Mouse (Mus musculus): Measurements from ENCODE around the gene Abhd16a. TPM values are rescaled to one million over a fixed set of nuclear protein-coding genes. Genes with fewer than 3 reads are reported as not detected.

Gene Abhd16a
- polyA plus RNA-seq, 1 experiment from 2014 or later = 49.3 TPM

GRCm38 (mm10) chr17:35133517-35133916, 44.5 kb downstream of the Abhd16a start:
- Histone ChIP-seq H3K9me3 (ENCODE audit: low read length) (no peaks in the 10 kb centered on the region), H3K4me1 (ENCODE audit: insufficient read depth) (peaks cover 14% of the 10 kb centered on the region), H3K27ac (ENCODE audit: low read depth) (no peak overlapping the region), H3K9ac (replicated peaks) (no peak overlapping the region), H3K36me3 (replicated peaks; ENCODE audit: insufficient read depth, low read length) (peaks cover 16% of the 10 kb centered on the region), H3K4me3 (ENCODE audit: low read depth, low read length) (no peak overlapping the region), H3K4me2 (ENCODE audit: low read depth, low read length) (0 out of 2 replicates have a peak overlapping the region, but pooled peaks have one; percentile 82), H3K27me3 (ENCODE audit: insufficient read depth, low read length) (no peaks in the 10 kb centered on the region)
- DNase-seq (no peak), ATAC-seq (no peak)
- WGBS (ENCODE audit: insufficient replicate concordance) = 90% methylated on average over 7 of the region's 7 CpGs
- TF ChIP-seq CTCF (IDR thresholded peaks at IDR 0.05; ENCODE audit: low read depth) (no peak), EP300 (IDR thresholded peaks at IDR 0.05; ENCODE audit: low read depth) (no peak)

- Histone ChIP-seq H3K27me3 (ENCODE audit: insufficient read depth, low read length) (no peaks in the 10 kb centered on the region), H3K9me3 (ENCODE audit: low read length) (no peaks in the 10 kb centered on the region), H3K4me1 (ENCODE audit: insufficient read depth) (peaks cover 10% of the 10 kb centered on the region), H3K4me2 (ENCODE audit: low read depth, low read length) (peak within 1 kb of the TSS; percentile 82), H3K9ac (replicated peaks) (peak within 1 kb of the TSS; percentile 78), H3K36me3 (replicated peaks; ENCODE audit: insufficient read depth, low read length) (peaks cover 28% of the 10 kb centered on the region), H3K4me3 (ENCODE audit: low read depth, low read length) (peak within 1 kb of the TSS; percentile 66), H3K27ac (ENCODE audit: low read depth) (peak within 1 kb of the TSS; percentile 93)
- ATAC-seq (peak; percentile 89), DNase-seq (peak; percentile 95)
- TF ChIP-seq CTCF (IDR thresholded peaks at IDR 0.05; ENCODE audit: low read depth) (no peak; the same call in 1 of the 2 replicates), EP300 (IDR thresholded peaks at IDR 0.05; ENCODE audit: low read depth) (peak; percentile 84)
- under 1% methylated on average over 66 of the region's 66 CpGs for WGBS (ENCODE audit: insufficient replicate concordance)
Measured at GRCm38 (mm10) chr17:35134801-35135590, 45.9 kb downstream of the Abhd16a start, which contains the start of gene Bag6. Gene Bag6, plus strand, starts transcription at chr17:35135178.

- Histone ChIP-seq H3K9me3 (ENCODE audit: low read length) (no peaks in the 10 kb centered on the region), H3K4me3 (ENCODE audit: low read depth, low read length) (peak overlapping the region; percentile 66), H3K36me3 (replicated peaks; ENCODE audit: insufficient read depth, low read length) (peaks cover 29% of the 10 kb centered on the region), H3K4me2 (ENCODE audit: low read depth, low read length) (peak overlapping the region; percentile 82), H3K9ac (replicated peaks) (peak overlapping the region; percentile 78), H3K4me1 (ENCODE audit: insufficient read depth) (peaks cover 9% of the 10 kb centered on the region), H3K27me3 (ENCODE audit: insufficient read depth, low read length) (no peaks in the 10 kb centered on the region), H3K27ac (ENCODE audit: low read depth) (peak overlapping the region; percentile 93)
- WGBS (ENCODE audit: insufficient replicate concordance) = under 1% methylated on average over 42 of the region's 43 CpGs
- TF ChIP-seq CTCF (IDR thresholded peaks at IDR 0.05; ENCODE audit: low read depth) (no peak), EP300 (IDR thresholded peaks at IDR 0.05; ENCODE audit: low read depth) (no peak)
- DNase-seq = no peak
- peak; percentile 62 for ATAC-seq
Measured at GRCm38 (mm10) chr17:35135591-35136320, 46.7 kb downstream of the Abhd16a start.

GRCm38 (mm10) chr17:35139269-35139668, 50.2 kb downstream of the Abhd16a start:
- TF ChIP-seq CTCF (IDR thresholded peaks at IDR 0.05; ENCODE audit: low read depth) = no peak
- no peak for TF ChIP-seq EP300 (IDR thresholded peaks at IDR 0.05; ENCODE audit: low read depth)
- H3K4me3 ChIP-seq (ENCODE audit: low read depth, low read length) = no peak overlapping the region
- ATAC-seq (no peak), DNase-seq (no peak)
- no peak overlapping the region for H3K9ac ChIP-seq (replicated peaks)
- peaks cover 9% of the 10 kb centered on the region for H3K4me1 ChIP-seq (ENCODE audit: insufficient read depth)
- no peaks in the 10 kb centered on the region for H3K9me3 ChIP-seq (ENCODE audit: low read length)
- H3K27me3 ChIP-seq (ENCODE audit: insufficient read depth, low read length) = no peaks in the 10 kb centered on the region
- H3K4me2 ChIP-seq (ENCODE audit: low read depth, low read length) = no peak overlapping the region
- H3K27ac ChIP-seq (ENCODE audit: low read depth) = no peak overlapping the region
- H3K36me3 ChIP-seq (replicated peaks; ENCODE audit: insufficient read depth, low read length) = peaks cover 64% of the 10 kb centered on the region
- 84% methylated on average over 3 of the region's 3 CpGs for WGBS (ENCODE audit: insufficient replicate concordance)

GRCm38 (mm10) chr17:35140490-35140996, 51.5 kb downstream of the Abhd16a start:
- Histone ChIP-seq H3K9me3 (ENCODE audit: low read length) (no peaks in the 10 kb centered on the region), H3K4me3 (ENCODE audit: low read depth, low read length) (no peak overlapping the region), H3K9ac (replicated peaks) (no peak overlapping the region), H3K27ac (ENCODE audit: low read depth) (no peak overlapping the region), H3K4me1 (ENCODE audit: insufficient read depth) (peaks cover 9% of the 10 kb centered on the region), H3K27me3 (ENCODE audit: insufficient read depth, low read length) (no peaks in the 10 kb centered on the region), H3K36me3 (replicated peaks; ENCODE audit: insufficient read depth, low read length) (peaks cover 77% of the 10 kb centered on the region), H3K4me2 (ENCODE audit: low read depth, low read length) (no peak overlapping the region)
- ATAC-seq (no peak), DNase-seq (no peak)
- 74% methylated on average over 16 of the region's 16 CpGs for WGBS (ENCODE audit: insufficient replicate concordance)
- TF ChIP-seq EP300 (IDR thresholded peaks at IDR 0.05; ENCODE audit: low read depth) = no peak
- no peak for TF ChIP-seq CTCF (IDR thresholded peaks at IDR 0.05; ENCODE audit: low read depth)

GRCm38 (mm10) chr17:35141971-35142370, 52.9 kb downstream of the Abhd16a start:
- no peak for TF ChIP-seq CTCF (IDR thresholded peaks at IDR 0.05; ENCODE audit: low read depth)
- TF ChIP-seq EP300 (IDR thresholded peaks at IDR 0.05; ENCODE audit: low read depth) = no peak
- ATAC-seq (no peak), DNase-seq (no peak)
- Histone ChIP-seq H3K9ac (replicated peaks) (no peak overlapping the region), H3K4me2 (ENCODE audit: low read depth, low read length) (no peak overlapping the region), H3K9me3 (ENCODE audit: low read length) (no peaks in the 10 kb centered on the region), H3K27me3 (ENCODE audit: insufficient read depth, low read length) (no peaks in the 10 kb centered on the region), H3K27ac (ENCODE audit: low read depth) (no peak overlapping the region), H3K4me1 (ENCODE audit: insufficient read depth) (peaks cover 4% of the 10 kb centered on the region), H3K36me3 (replicated peaks; ENCODE audit: insufficient read depth, low read length) (peaks cover 91% of the 10 kb centered on the region), H3K4me3 (ENCODE audit: low read depth, low read length) (no peak overlapping the region)
- 72% methylated on average over 6 of the region's 6 CpGs for WGBS (ENCODE audit: insufficient replicate concordance)

Measured in liver, postnatal 0 days (tissue).